Mouse (Mus musculus): Measurements from ENCODE around the gene Dok1. TPM values are rescaled to one million over a fixed set of nuclear protein-coding genes. Genes with fewer than 3 reads are reported as not detected.

Gene Dok1
- total and polyA plus RNA-seq, 3 experiments, result 7.5 to 13.5 (median 11.7) TPM

Small RNA genes within 50 kb of the gene (microRNA-seq; reads per million reads assigned to microRNA genes)
- 0 reads per million in 2 experiments for gene Mir7040

Other genes starting within 250 kb of the Dok1 start
- gene Sema4f, start 93.7 kb downstream of the Dok1 start, total RNA-seq (2021), result 1 to 10 TPM in 1 of 2 experiments, under 1 TPM in 1; 0.52 to 1.2 TPM
- gene Sema4f, start 93.7 kb downstream of the Dok1 start, polyA plus RNA-seq (2012; rRNA removed), result 1.1 and 1.3 TPM in 2 replicates
- gene M1ap, start 86.6 kb downstream of the Dok1 start, total RNA-seq (2021), result not detected
- gene M1ap, start 86.6 kb downstream of the Dok1 start, polyA plus RNA-seq (2012; rRNA removed), result 0.07 TPM in 1 of 2 replicates, not detected in the other
- gene Loxl3, start 702 bp upstream of the Dok1 start, total RNA-seq (2021), result 1 to 10 TPM; 1.1 to 3.5 TPM
- gene Loxl3, start 702 bp upstream of the Dok1 start, polyA plus RNA-seq (2012; rRNA removed), result 2.8 and 2.9 TPM in 2 replicates
- 100 to 1,000 TPM; 174 to 228 TPM for gene Aup1, start 21.1 kb upstream of the Dok1 start, total RNA-seq (2021)
- gene Aup1, start 21.1 kb upstream of the Dok1 start, polyA plus RNA-seq (2012; rRNA removed), result 1,190 and 1,486 TPM in 2 replicates
- gene Htra2, start 21.8 kb upstream of the Dok1 start, total RNA-seq (2021), result 10 to 100 TPM; 42.6 to 63.6 TPM
- 74.2 and 89.8 TPM in 2 replicates for gene Htra2, start 21.8 kb upstream of the Dok1 start, polyA plus RNA-seq (2012; rRNA removed)
- 1 to 10 TPM; 2.1 to 2.5 TPM for gene Dqx1, start 24.4 kb upstream of the Dok1 start, total RNA-seq (2021)
- gene Dqx1, start 24.4 kb upstream of the Dok1 start, polyA plus RNA-seq (2012; rRNA removed), result 2.6 and 2.7 TPM in 2 replicates
- 10 to 100 TPM in 1 of 2 experiments, 1 to 10 TPM in 1; 4.9 to 15.2 TPM for gene Tlx2, start 36.8 kb upstream of the Dok1 start, total RNA-seq (2021)
- 48.7 and 64.4 TPM in 2 replicates for gene Tlx2, start 36.8 kb upstream of the Dok1 start, polyA plus RNA-seq (2012; rRNA removed)
- 10 to 100 TPM; 35.1 to 48.9 TPM for gene Pcgf1, start 44.4 kb upstream of the Dok1 start, total RNA-seq (2021)
- 28.6 and 31.6 TPM in 2 replicates for gene Pcgf1, start 44.4 kb upstream of the Dok1 start, polyA plus RNA-seq (2012; rRNA removed)
- 10 to 100 TPM in 1 of 2 experiments, 1 to 10 TPM in 1; 7.6 to 19.7 TPM for gene Lbx2, start 52.9 kb upstream of the Dok1 start, total RNA-seq (2021)
- 30.1 and 48.9 TPM in 2 replicates for gene Lbx2, start 52.9 kb upstream of the Dok1 start, polyA plus RNA-seq (2012; rRNA removed)
- 1 to 10 TPM; 2.9 to 5.9 TPM for gene Ccdc142, start 68.1 kb upstream of the Dok1 start, total RNA-seq (2021)
- gene Ccdc142, start 68.1 kb upstream of the Dok1 start, polyA plus RNA-seq (2012; rRNA removed), result 34.9 and 38.6 TPM in 2 replicates
- gene Gm42688, start 68.1 kb upstream of the Dok1 start, total RNA-seq (2021), result 1 to 10 TPM; 3.9 to 6.6 TPM
- gene Gm42688, start 68.1 kb upstream of the Dok1 start, polyA plus RNA-seq (2012; rRNA removed), result 7.5 and 8.8 TPM in 2 replicates
- gene Mrpl53, start 75.6 kb upstream of the Dok1 start, total RNA-seq (2021), result 100 to 1,000 TPM in 1 of 2 experiments, 10 to 100 TPM in 1; 95.3 to 112 TPM
- gene Mrpl53, start 75.6 kb upstream of the Dok1 start, polyA plus RNA-seq (2012; rRNA removed), result 81.0 and 85.8 TPM in 2 replicates
- gene Mogs, start 82.0 kb upstream of the Dok1 start, total RNA-seq (2021), result 10 to 100 TPM; 48.1 to 52.6 TPM
- gene Mogs, start 82.0 kb upstream of the Dok1 start, polyA plus RNA-seq (2012; rRNA removed), result 93.2 and 131 TPM in 2 replicates
- gene Wbp1, start 88.1 kb upstream of the Dok1 start, total RNA-seq (2021), result 100 to 1,000 TPM in 1 of 2 experiments, 10 to 100 TPM in 1; 79.1 to 117 TPM
- gene Wbp1, start 88.1 kb upstream of the Dok1 start, polyA plus RNA-seq (2012; rRNA removed), result 388 and 405 TPM in 2 replicates
- gene Ino80b, start 92.0 kb upstream of the Dok1 start, total RNA-seq (2021), result 10 to 100 TPM; 16.1 to 27.3 TPM
- gene Ino80b, start 92.0 kb upstream of the Dok1 start, polyA plus RNA-seq (2012; rRNA removed), result 90.2 and 102 TPM in 2 replicates
- 10 to 100 TPM in 1 of 2 experiments, 1 to 10 TPM in 1; 9.5 to 10.2 TPM for gene Rtkn, start 102.0 kb upstream of the Dok1 start, total RNA-seq (2021)
- gene Rtkn, start 102.0 kb upstream of the Dok1 start, polyA plus RNA-seq (2012; rRNA removed), result 93.6 and 100 TPM in 2 replicates
- gene Wdr54, start 122.9 kb upstream of the Dok1 start, total RNA-seq (2021), result 1 to 10 TPM; 2.2 to 4.7 TPM
- gene Wdr54, start 122.9 kb upstream of the Dok1 start, polyA plus RNA-seq (2012; rRNA removed), result 3.4 and 4.8 TPM in 2 replicates
- gene 1700003E16Rik, start 122.9 kb upstream of the Dok1 start, total RNA-seq (2021), result 1 to 10 TPM; 1.1 to 1.3 TPM
- gene 1700003E16Rik, start 122.9 kb upstream of the Dok1 start, polyA plus RNA-seq (2012; rRNA removed), result 1.0 and 1.4 TPM in 2 replicates
- 100 to 1,000 TPM; 135 to 138 TPM for gene Dctn1, start 132.4 kb upstream of the Dok1 start, total RNA-seq (2021)
- gene Dctn1, start 132.4 kb upstream of the Dok1 start, polyA plus RNA-seq (2012; rRNA removed), result 210 and 211 TPM in 2 replicates
- not detected for gene Slc4a5, start 186.4 kb upstream of the Dok1 start, total RNA-seq (2021)
- gene Slc4a5, start 186.4 kb upstream of the Dok1 start, polyA plus RNA-seq (2012; rRNA removed), result 0.29 and 0.51 TPM in 2 replicates

All from adrenal gland, adult 2 months (tissue).